Mouse (Mus musculus) MEL (cell line): ENCODE measurements around the gene Cmtm6. TPM values are rescaled to one million over a fixed set of nuclear protein-coding genes. Genes with fewer than 3 reads are reported as not detected.

Experiments used
- DNase-seq: peaks from one replicate; pipeline ENCODE4 v3.0.0; 2011; ENCODE audit warnings: low read depth, low spot score
- H3K27ac ChIP-seq: 2 replicates; pipeline ENCODE4 v1.5.1; 2012; ENCODE audit warnings: low read depth, mild to moderate bottlenecking, control low read depth, low read length, moderate library complexity; ENCODE audit not compliant: control insufficient read depth
- H3K27me3 ChIP-seq, 2 experiments: fragments of 150-350 bp in 1 of 2; sonication (generic) in 1 of 2; 2 replicates each; pipeline ENCODE4 v1.6.1; 2012; ENCODE audit warnings: low read length in 2 of 2, mild to moderate bottlenecking in 2 of 2, improper control_type of control experiment in 1 of 2, moderate library complexity in 1 of 2; ENCODE audit not compliant: insufficient read depth in 2 of 2, control insufficient read depth in 1 of 2
- H3K36me3 ChIP-seq, 2 experiments: 2 replicates each; pipeline ENCODE4 v1.6.1; 2012 to 2014; ENCODE audit warnings: low read length in 2 of 2, improper control_type of control experiment in 1 of 2, inconsistent platforms in 1 of 2, mild to moderate bottlenecking in 1 of 2; ENCODE audit not compliant: insufficient read depth in 2 of 2, control insufficient read depth in 1 of 2
- H3K4me1 ChIP-seq, 2 experiments: fragments of 150-350 bp in 1 of 2; sonication (generic) in 1 of 2; 2 replicates each; pipeline ENCODE4 v1.6.1; 2012; ENCODE audit warnings: low read length in 2 of 2, improper control_type of control experiment in 1 of 2, mild to moderate bottlenecking in 1 of 2; ENCODE audit not compliant: insufficient read depth in 2 of 2, control insufficient read depth in 1 of 2
- H3K4me3 ChIP-seq, 2 experiments: fragments of 150-350 bp in 1 of 2; sonication (generic) in 1 of 2; 2 replicates each; pipeline ENCODE4 v1.5.1; 2012; ENCODE audit warnings: low read depth in 2 of 2, low read length in 2 of 2, mild to moderate bottlenecking in 2 of 2, moderate library complexity in 2 of 2, control low read depth in 1 of 2, improper control_type of control experiment in 1 of 2; ENCODE audit not compliant: control insufficient read depth in 1 of 2, insufficient read depth in 1 of 2
- H3K79me2 ChIP-seq: 2 replicates; pipeline ENCODE4 v1.6.1; 2012; ENCODE audit warnings: mild to moderate bottlenecking, low read length, moderate library complexity; ENCODE audit not compliant: control insufficient read depth, poor library complexity, insufficient read depth
- H3K9ac ChIP-seq: 2 replicates; pipeline ENCODE4 v1.6.1; 2012; ENCODE audit warnings: low read depth, mild to moderate bottlenecking, control low read depth, low read length, moderate library complexity; ENCODE audit not compliant: control insufficient read depth, poor library complexity, severe bottlenecking
- H3K9me3 ChIP-seq: fragments of 150-350 bp; sonication (generic); replicated peaks from 2 replicates; pipeline ENCODE4 v1.6.1; 2012; ENCODE audit warnings: mild to moderate bottlenecking, low read length, improper control_type of control experiment, moderate library complexity; ENCODE audit not compliant: insufficient read depth
- BHLHE40 ChIP-seq: IDR thresholded peaks from 2 replicates; pipeline ENCODE4 v1.6.1; 2012; ENCODE audit warnings: low read depth, mild to moderate bottlenecking, inconsistent platforms, low read length, improper control_type of control experiment, borderline replicate concordance
- CHD1 ChIP-seq: IDR thresholded peaks from 2 replicates; pipeline ENCODE4 v1.6.1; 2012; ENCODE audit warnings: low read depth, mild to moderate bottlenecking, inconsistent platforms, low read length, improper control_type of control experiment
- CHD2 ChIP-seq: IDR thresholded peaks from 2 replicates; pipeline ENCODE4 v1.6.1; 2011; ENCODE audit warnings: low read length, improper control_type of control experiment
- CTCF ChIP-seq, 3 experiments: IDR thresholded peaks in 2 of 3; conservative IDR thresholded peaks in 1 of 3; 2 replicates each; pipeline ENCODE4 v1.5.1; 2011 to 2012; ENCODE audit warnings: low read length in 3 of 3, low read depth in 2 of 3, mild to moderate bottlenecking in 2 of 3, improper control_type of control experiment in 1 of 3, inconsistent platforms in 1 of 3, mixed read lengths in 1 of 3, moderate library complexity in 1 of 3; ENCODE audit not compliant: control insufficient read depth in 1 of 3, insufficient read depth in 1 of 3, poor library complexity in 1 of 3, severe bottlenecking in 1 of 3
- E2F4 ChIP-seq: IDR thresholded peaks from 2 replicates; pipeline ENCODE4 v1.6.1; 2011; ENCODE audit warnings: low read depth, low read length, improper control_type of control experiment, borderline replicate concordance
- ELF1 ChIP-seq: IDR thresholded peaks from 2 replicates; pipeline ENCODE4 v1.6.1; 2014; ENCODE audit warnings: low read depth, mild to moderate bottlenecking, inconsistent platforms, low read length, improper control_type of control experiment, moderate library complexity
- EP300 ChIP-seq, 2 experiments: IDR thresholded peaks; 2 replicates each; pipeline ENCODE4 v1.6.1; 2011; ENCODE audit warnings: improper control_type of control experiment in 2 of 2, low read length in 2 of 2, low read depth in 1 of 2, mild to moderate bottlenecking in 1 of 2
- ETS1 ChIP-seq: IDR thresholded peaks from 2 replicates; pipeline ENCODE4 v1.6.1; 2012; ENCODE audit warnings: low read depth, mild to moderate bottlenecking, inconsistent platforms, low read length, improper control_type of control experiment, moderate library complexity
- GATA1 ChIP-seq: IDR thresholded peaks from 2 replicates; pipeline ENCODE4 v1.6.1; 2011; ENCODE audit warnings: low read depth, low read length, improper control_type of control experiment
- HCFC1 ChIP-seq: IDR thresholded peaks from 2 replicates; pipeline ENCODE4 v1.6.1; 2012; ENCODE audit warnings: low read depth, mild to moderate bottlenecking, inconsistent platforms, low read length, improper control_type of control experiment, moderate library complexity
- JUND ChIP-seq: IDR thresholded peaks from 2 replicates; pipeline ENCODE4 v1.6.1; 2011; ENCODE audit warnings: low read depth, mild to moderate bottlenecking, improper control_type of control experiment, low read length
- MAFK ChIP-seq: IDR thresholded peaks from 2 replicates; pipeline ENCODE4 v1.6.1; 2011; ENCODE audit warnings: low read depth, mild to moderate bottlenecking, low read length, improper control_type of control experiment, borderline replicate concordance
- MAX ChIP-seq: IDR thresholded peaks from 2 replicates; pipeline ENCODE4 v1.6.1; 2011; ENCODE audit warnings: low read length, improper control_type of control experiment
- MEF2A ChIP-seq: IDR thresholded peaks from 2 replicates; pipeline ENCODE4 v1.6.1; 2014; ENCODE audit warnings: low read depth, mild to moderate bottlenecking, inconsistent platforms, low read length, improper control_type of control experiment; ENCODE audit not compliant: poor library complexity, insufficient replicate concordance, severe bottlenecking; ENCODE audit errors: extremely low read depth
- MYB ChIP-seq: IDR thresholded peaks from 2 replicates; pipeline ENCODE4 v1.6.1; 2011; ENCODE audit warnings: mild to moderate bottlenecking, low read depth, low read length, improper control_type of control experiment
- NELFE ChIP-seq: IDR thresholded peaks from 2 replicates; pipeline ENCODE4 v1.6.1; 2011; ENCODE audit warnings: low read depth, low read length, improper control_type of control experiment
- NRF1 ChIP-seq: IDR thresholded peaks from 2 replicates; pipeline ENCODE4 v1.6.1; 2014; ENCODE audit warnings: low read depth, mild to moderate bottlenecking, inconsistent platforms, low read length, improper control_type of control experiment, moderate library complexity; ENCODE audit not compliant: poor library complexity, insufficient read depth, severe bottlenecking
- POLR2AphosphoS2 ChIP-seq: IDR thresholded peaks from 2 replicates; pipeline ENCODE4 v1.6.1; 2011; ENCODE audit warnings: low read length, improper control_type of control experiment
- POLR2AphosphoS5 ChIP-seq: IDR thresholded peaks from 2 replicates; pipeline ENCODE4 v1.6.1; 2012; ENCODE audit warnings: low read depth, borderline replicate concordance, mild to moderate bottlenecking, inconsistent platforms, low read length, moderate library complexity, mixed read lengths
- RAD21 ChIP-seq: IDR thresholded peaks from 2 replicates; pipeline ENCODE4 v1.6.1; 2011; ENCODE audit warnings: mild to moderate bottlenecking, low read depth, low read length, improper control_type of control experiment
- RCOR1 ChIP-seq: IDR thresholded peaks from 2 replicates; pipeline ENCODE4 v1.6.1; 2012; ENCODE audit warnings: low read depth, mild to moderate bottlenecking, inconsistent platforms, low read length, improper control_type of control experiment
- SIN3A ChIP-seq: IDR thresholded peaks from 2 replicates; pipeline ENCODE4 v1.6.1; 2012; ENCODE audit warnings: low read length, improper control_type of control experiment, inconsistent platforms
- TAL1 ChIP-seq: IDR thresholded peaks from 2 replicates; pipeline ENCODE4 v1.6.1; 2012; ENCODE audit warnings: mild to moderate bottlenecking, inconsistent platforms, low read length, moderate library complexity, mixed read lengths
- TCF12 ChIP-seq: IDR thresholded peaks from 2 replicates; pipeline ENCODE4 v1.6.1; 2014; ENCODE audit warnings: low read depth, mild to moderate bottlenecking, inconsistent platforms, low read length, improper control_type of control experiment, moderate library complexity
- ZC3H11A ChIP-seq: IDR thresholded peaks from 2 replicates; pipeline ENCODE4 v1.6.1; 2012; ENCODE audit warnings: low read depth, mild to moderate bottlenecking, inconsistent platforms, low read length, improper control_type of control experiment
- ZKSCAN1 ChIP-seq: IDR thresholded peaks from 2 replicates; pipeline ENCODE4 v1.6.1; 2012; ENCODE audit warnings: low read depth, mild to moderate bottlenecking, inconsistent platforms, low read length, improper control_type of control experiment, moderate library complexity
- ZMIZ1 ChIP-seq: IDR thresholded peaks from 2 replicates; pipeline ENCODE4 v1.6.1; 2012; ENCODE audit warnings: low read depth, mild to moderate bottlenecking, inconsistent platforms, low read length, improper control_type of control experiment, moderate library complexity
- polyA plus RNA-seq, 2 experiments: library from polyadenylated mRNA; stranded (reverse) in 1 of 2; unstranded in 1 of 2; fragments of >175 nt in 1 of 2; fragments of >200 nt in 1 of 2; gene quantifications; 2 replicates each; pipeline versions ENCODE4 v1.2.1 to v1.2.4; 2012; ENCODE audit warnings: low replicate concordance in 2 of 2, low read depth in 1 of 2; ENCODE audit not compliant: insufficient read length in 2 of 2, insufficient read depth in 1 of 2, missing spikeins in 1 of 2
- total RNA-seq: library from RNA; depleted of rRNA; stranded (reverse); fragments of 300-350 nt; gene quantifications from 2 replicates; pipeline ENCODE4 v1.2.3, GENCODE M21; 2012

Cmtm6 gene
- total and polyA plus RNA-seq, 3 experiments, result 17.6 to 21.7 TPM; not detected in 1

- Histone ChIP-seq H3K79me2 (peaks cover 25% of the 10 kb centered on the region), H3K27ac (0 out of 2 replicates have a peak overlapping the region, but pooled peaks have one; percentile 5), H3K9me3 (no peaks in the 10 kb centered on the region), H3K27me3 (no peaks in the 10 kb centered on the region), H3K36me3 (peaks cover 3 to 25% of the 10 kb centered on the region in 2 experiments), H3K4me3 (peak overlapping the region in 1 of 2 experiments; percentile 4; a peak in 1 of 4 replicates), H3K4me1 (peaks cover 6 to 23% of the 10 kb centered on the region in 2 experiments), H3K9ac (peak overlapping the region; percentile 11)
- DNase-seq, result peak; percentile 64
- TF ChIP-seq POLR2AphosphoS5, result no peak
- TF ChIP-seq MEF2A, result no peak
- TF ChIP-seq RCOR1, result peak; percentile 57
- no peak for TF ChIP-seq NRF1
- TF ChIP-seq RAD21, result no peak
- no peak for TF ChIP-seq ZC3H11A
- TF ChIP-seq MYB, result no peak
- TF ChIP-seq ZKSCAN1, result no peak
- TF ChIP-seq POLR2AphosphoS2, result no peak
- no peak for TF ChIP-seq HCFC1
- TF ChIP-seq MAX, result no peak
- no peak for TF ChIP-seq CTCF (IDR thresholded peaks at IDR 0.05 in 2 of 3, conservative IDR thresholded peaks at IDR 0.05 in 1 of 3; ENCODE audit: control insufficient read depth in 1 of 3, insufficient read depth in 1 of 3, low read depth in 2 of 3, low read length in 3 of 3, poor library complexity in 1 of 3, severe bottlenecking in 1 of 3)
- TF ChIP-seq GATA1, result 0 out of 2 replicates have a peak, but pooled peaks have one; percentile 31
- TF ChIP-seq NELFE, result no peak
- TF ChIP-seq JUND, result no peak
- TF ChIP-seq ELF1, result no peak
- TF ChIP-seq CHD2, result no peak
- TF ChIP-seq ETS1, result no peak
- TF ChIP-seq CHD1, result no peak
- no peak for TF ChIP-seq TAL1
- no peak for TF ChIP-seq ZMIZ1
- TF ChIP-seq SIN3A, result 0 out of 2 replicates have a peak, but pooled peaks have one; percentile 33
- no peak for TF ChIP-seq BHLHE40
- TF ChIP-seq TCF12, result no peak
- no peak for TF ChIP-seq MAFK
- TF ChIP-seq EP300 (IDR thresholded peaks at IDR 0.05; ENCODE audit: low read depth in 1 of 2, low read length in 2 of 2), result 0 out of 4 replicates have a peak, but pooled peaks of 1 of the 2 experiments have one; percentile 8
- no peak for TF ChIP-seq E2F4
Observed at GRCm38 (mm10) chr9:114733238-114733637, 2.3 kb downstream of the Cmtm6 start.
